Mouse (Mus musculus) neural tube, embryonic 11.5 days (tissue): Measurements from ENCODE around the gene Bmp7. TPM values are rescaled to one million over a fixed set of nuclear protein-coding genes. Genes with fewer than 3 reads are reported as not detected.

Source experiments
- ATAC-seq: fragments of 200-750 bp; cut with Nextera tagmentation; 2 replicates; pipeline ENCODE4 v1.8.0; 2017; ENCODE audit warnings: moderate number of reproducible peaks, mild to moderate bottlenecking, moderate TSS enrichment, moderate library complexity; ENCODE audit not compliant: insufficient read depth, low FRiP score, low TSS enrichment
- DNase-seq: peaks from one replicate; pipeline ENCODE4 v3.0.0-alpha.2; 2015; ENCODE audit warnings: low spot score
- H3K27ac ChIP-seq: fragments of 300-500 bp; sonication (generic); 2 replicates; pipeline ENCODE4 v1.5.1; 2014; ENCODE audit warnings: low read depth, mild to moderate bottlenecking, low read length
- H3K27me3 ChIP-seq: fragments of 300-500 bp; sonication (generic); 2 replicates; pipeline ENCODE4 v1.6.1; 2014; ENCODE audit warnings: mild to moderate bottlenecking, low read length, mixed read lengths; ENCODE audit not compliant: control insufficient read depth, insufficient read depth
- H3K36me3 ChIP-seq: fragments of 300-500 bp; sonication (generic); 2 replicates; pipeline ENCODE4 v1.6.1; 2014; ENCODE audit warnings: mild to moderate bottlenecking, low read length, moderate library complexity, mixed read lengths; ENCODE audit not compliant: control insufficient read depth, insufficient read depth
- H3K4me1 ChIP-seq: fragments of 300-500 bp; sonication (generic); 2 replicates; pipeline ENCODE4 v1.6.1; 2014; ENCODE audit warnings: low read length, mixed read lengths; ENCODE audit not compliant: control insufficient read depth, insufficient read depth
- H3K4me2 ChIP-seq: fragments of 300-500 bp; sonication (generic); 2 replicates; pipeline ENCODE4 v1.6.1; 2014; ENCODE audit warnings: low read depth, mild to moderate bottlenecking, moderate library complexity
- H3K4me3 ChIP-seq: fragments of 300-500 bp; sonication (generic); 2 replicates; pipeline ENCODE4 v1.5.1; 2014; ENCODE audit warnings: low read depth, low read length
- H3K9ac ChIP-seq: fragments of 300-500 bp; sonication (generic); 2 replicates; pipeline ENCODE4 v1.6.1; 2014; ENCODE audit warnings: mild to moderate bottlenecking, low read length
- H3K9me3 ChIP-seq: fragments of 300-500 bp; sonication (generic); 2 replicates; pipeline ENCODE4 v1.6.1; 2016; ENCODE audit warnings: low read length; ENCODE audit not compliant: control insufficient read depth
- WGBS: fragments of 180-500 bp; shearing (Covaris S2); extraction: QIAGEN DNeasy Blood & Tissue Kit; methylation state at CpG from one replicate; pipeline ENCODE4 v1.1.7; 2014; 5-methylcytosine and 5-hydroxymethylcytosine counted together
- polyA plus RNA-seq: library from polyadenylated mRNA; unstranded; fragments of >200 nt; fragmentation: Nextera tagmentation; extraction: Ambion mirVana; gene quantifications from 2 replicates; pipeline ENCODE4 v1.2.1, GENCODE M21; 2014

Bmp7 gene
- polyA plus RNA-seq, 1 experiment from 2014 or later = 17.0 TPM

DNA sequence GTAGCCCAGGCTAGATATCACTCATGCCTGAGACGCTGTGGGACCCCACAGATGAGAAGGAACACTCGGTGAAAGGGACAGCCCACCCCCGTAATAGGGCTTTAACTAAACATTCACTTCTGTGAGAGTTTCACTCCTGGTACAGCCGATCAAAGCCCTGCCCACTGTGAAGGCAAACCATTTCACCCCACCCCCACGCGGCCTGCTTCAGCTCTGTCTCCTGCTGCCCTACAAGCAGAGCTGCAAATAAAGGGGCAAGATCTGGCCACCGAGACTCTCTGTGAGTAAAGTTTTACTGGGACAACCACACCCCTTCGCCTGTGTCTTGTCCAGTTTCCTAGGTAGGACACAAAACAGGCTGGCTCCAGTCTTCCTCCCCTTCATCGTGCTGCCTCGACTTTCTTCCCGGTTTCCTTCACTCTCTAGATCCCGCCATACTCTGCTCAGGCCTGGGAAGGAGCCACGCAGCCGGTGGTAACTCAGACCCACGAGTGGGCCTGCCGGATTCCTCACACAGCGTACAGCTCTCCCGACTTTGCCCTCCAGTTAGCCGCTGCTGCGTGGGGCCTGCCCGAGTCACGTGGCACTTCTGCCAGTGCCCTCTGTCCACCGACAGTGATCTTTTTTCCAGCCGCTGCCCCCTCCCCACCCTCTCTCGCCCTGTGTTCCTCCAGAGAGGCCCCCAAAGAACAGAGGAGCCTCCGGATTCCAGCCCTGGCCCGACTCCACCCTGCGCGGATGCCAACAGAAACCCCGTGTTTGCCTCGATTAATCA, 94.4 kb downstream of the Bmp7 start:
- no peaks in the 10 kb centered on the region for H3K9me3 ChIP-seq
- DNase-seq (no peak), ATAC-seq (no peak)
- H3K9ac ChIP-seq = no peak overlapping the region
- no peaks in the 10 kb centered on the region for H3K36me3 ChIP-seq
- H3K27ac ChIP-seq = no peak overlapping the region
- H3K4me2 ChIP-seq = no peak overlapping the region
- 58% methylated on average over 31 of the region's 31 CpGs for WGBS
- no peaks in the 10 kb centered on the region for H3K4me1 ChIP-seq
- H3K4me3 ChIP-seq = no peak overlapping the region
- no peaks in the 10 kb centered on the region for H3K27me3 ChIP-seq

DNA sequence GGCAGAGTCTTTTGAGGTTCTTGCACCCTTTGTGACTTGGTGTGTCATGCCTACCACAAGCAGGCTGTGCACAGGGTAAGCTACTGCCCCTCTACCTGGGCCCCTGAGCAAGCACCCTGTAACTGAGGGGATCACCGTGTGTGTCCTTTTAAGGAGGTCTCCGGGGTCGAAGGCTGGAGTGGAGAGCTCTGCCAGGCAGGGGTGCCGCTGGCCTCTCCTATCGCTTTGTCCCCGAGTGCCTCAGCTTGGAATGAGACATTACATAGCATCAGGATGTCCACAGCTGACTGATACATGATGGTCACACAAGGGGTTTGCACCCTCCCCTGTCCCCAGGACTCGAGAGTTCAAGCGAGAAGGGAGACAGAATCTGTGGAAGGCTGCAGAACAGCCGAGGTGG, 96.2 kb downstream of the Bmp7 start:
- no peaks in the 10 kb centered on the region for H3K27me3 ChIP-seq
- no peaks in the 10 kb centered on the region for H3K9me3 ChIP-seq
- peaks cover 7% of the 10 kb centered on the region for H3K4me1 ChIP-seq
- WGBS = 84% methylated on average over 9 of the region's 9 CpGs
- DNase-seq (no peak), ATAC-seq (no peak)
- no peak overlapping the region for H3K4me2 ChIP-seq
- no peak overlapping the region for H3K27ac ChIP-seq
- H3K36me3 ChIP-seq = no peaks in the 10 kb centered on the region
- no peak overlapping the region for H3K9ac ChIP-seq
- H3K4me3 ChIP-seq = no peak overlapping the region

DNA sequence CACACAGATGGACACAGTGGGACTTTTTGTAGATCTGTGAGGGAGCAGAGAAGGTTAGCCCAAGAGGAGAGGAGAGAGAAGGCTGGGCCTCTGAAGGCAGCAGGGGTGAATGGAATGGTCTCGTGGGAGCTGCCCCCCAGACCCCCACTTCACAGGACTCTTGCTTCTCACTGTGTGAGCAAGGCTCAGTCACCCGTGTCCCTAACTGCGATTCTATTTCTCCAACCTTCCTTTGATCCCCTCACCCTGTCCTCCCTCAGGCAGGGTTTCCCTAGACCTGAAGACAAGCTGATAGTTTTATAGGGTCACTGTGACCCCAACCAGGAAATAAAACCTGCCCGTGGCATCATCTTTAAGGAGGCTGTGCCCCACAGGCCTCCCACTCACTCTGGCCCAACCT, 97.8 kb downstream of the Bmp7 start:
- no peak overlapping the region for H3K9ac ChIP-seq
- DNase-seq (no peak), ATAC-seq (no peak)
- H3K36me3 ChIP-seq = no peaks in the 10 kb centered on the region
- WGBS = 71% methylated on average over 4 of the region's 4 CpGs
- H3K4me1 ChIP-seq = peaks cover 7% of the 10 kb centered on the region
- H3K27ac ChIP-seq = no peak overlapping the region
- no peak overlapping the region for H3K4me3 ChIP-seq
- no peaks in the 10 kb centered on the region for H3K9me3 ChIP-seq
- H3K4me2 ChIP-seq = no peak overlapping the region
- no peaks in the 10 kb centered on the region for H3K27me3 ChIP-seq

DNA sequence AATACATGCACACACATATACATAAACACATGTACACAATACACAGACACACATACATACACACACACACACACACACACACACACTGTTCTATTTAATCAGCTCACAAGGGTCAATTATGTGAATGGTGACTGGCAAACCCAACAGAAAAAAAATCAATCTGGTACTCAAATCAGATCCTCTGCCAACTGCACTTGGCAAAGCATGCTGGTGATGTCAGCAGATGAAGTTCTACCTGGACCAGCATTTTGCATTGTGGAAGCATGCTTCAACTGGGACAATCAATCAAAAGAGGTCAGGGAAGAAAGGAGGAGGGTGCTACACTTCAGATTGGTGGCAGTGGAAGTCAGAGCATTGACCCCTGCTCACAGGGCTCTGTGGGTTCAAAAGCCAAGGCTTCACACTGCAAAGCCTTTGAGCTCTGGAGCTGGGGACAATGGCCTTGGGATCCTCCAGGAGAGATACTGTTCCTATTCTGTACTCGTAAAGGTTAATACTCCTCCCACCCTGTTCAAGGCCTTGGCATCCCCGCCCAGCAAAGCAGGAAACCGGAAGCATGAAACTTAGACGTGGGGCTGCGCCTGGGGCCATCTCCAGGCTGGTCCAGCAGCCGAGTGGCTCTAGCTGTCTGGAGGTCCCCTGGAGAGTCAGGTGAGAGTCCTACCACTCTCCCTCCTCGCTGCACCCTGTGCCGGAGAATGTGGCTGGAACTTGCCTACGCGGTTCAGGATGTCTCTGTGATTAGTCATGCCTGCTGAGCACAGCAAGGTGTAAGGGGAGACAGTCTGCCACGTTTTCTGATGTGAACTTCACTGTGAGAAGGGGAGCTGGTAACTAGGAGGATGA, 99.0 kb downstream of the Bmp7 start:
- no peak for ATAC-seq
- Histone ChIP-seq H3K27me3 (no peaks in the 10 kb centered on the region), H3K4me3 (no peak overlapping the region), H3K9me3 (no peaks in the 10 kb centered on the region), H3K9ac (no peak overlapping the region), H3K27ac (no peak overlapping the region), H3K4me2 (no peak overlapping the region), H3K4me1 (peaks cover 7% of the 10 kb centered on the region), H3K36me3 (no peaks in the 10 kb centered on the region)
- DNase-seq = no peak
- WGBS = 63% methylated on average over 11 of the region's 11 CpGs

DNA sequence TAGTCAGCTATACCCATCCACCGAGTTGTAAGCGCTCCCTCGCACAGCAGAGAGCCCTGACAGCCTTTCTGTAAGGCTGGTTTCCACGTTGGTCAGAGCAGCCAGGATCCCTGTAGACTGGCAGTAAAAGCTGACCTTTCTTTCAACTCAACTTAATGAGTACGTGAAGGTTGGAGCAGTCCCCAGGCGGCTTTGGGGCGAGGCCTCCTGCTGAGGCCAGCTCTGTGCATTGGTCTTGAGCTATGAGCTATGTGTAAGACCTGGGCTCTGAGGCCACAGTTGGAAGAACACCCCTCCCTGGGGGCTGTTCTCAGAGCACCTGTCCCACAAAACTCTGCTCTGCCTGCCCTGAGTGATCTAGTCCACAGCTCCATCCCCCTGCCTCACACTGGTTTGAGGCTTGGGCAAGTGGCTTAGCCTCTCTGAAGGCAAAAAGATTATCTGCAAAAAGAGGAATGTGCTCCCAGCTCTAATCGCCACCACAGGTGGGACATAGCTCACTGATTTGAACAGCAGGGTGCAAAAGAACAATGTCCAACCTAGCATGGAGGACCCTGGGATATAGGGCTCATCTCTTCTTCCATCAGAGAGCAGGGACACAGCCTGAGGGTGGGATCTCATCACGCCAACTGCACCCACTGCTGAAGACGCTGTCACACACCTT, 100.7 kb downstream of the Bmp7 start:
- H3K27me3 ChIP-seq = no peaks in the 10 kb centered on the region
- 27% methylated on average over 10 of the region's 10 CpGs for WGBS
- H3K9me3 ChIP-seq = no peaks in the 10 kb centered on the region
- H3K4me3 ChIP-seq = no peak overlapping the region
- no peak for DNase-seq
- peaks cover 7% of the 10 kb centered on the region for H3K4me1 ChIP-seq
- H3K9ac ChIP-seq = no peak overlapping the region
- no peak overlapping the region for H3K4me2 ChIP-seq
- no peaks in the 10 kb centered on the region for H3K36me3 ChIP-seq
- ATAC-seq = peak; percentile 23; the same call in 1 of the 2 replicates
- H3K27ac ChIP-seq = no peak overlapping the region

DNA sequence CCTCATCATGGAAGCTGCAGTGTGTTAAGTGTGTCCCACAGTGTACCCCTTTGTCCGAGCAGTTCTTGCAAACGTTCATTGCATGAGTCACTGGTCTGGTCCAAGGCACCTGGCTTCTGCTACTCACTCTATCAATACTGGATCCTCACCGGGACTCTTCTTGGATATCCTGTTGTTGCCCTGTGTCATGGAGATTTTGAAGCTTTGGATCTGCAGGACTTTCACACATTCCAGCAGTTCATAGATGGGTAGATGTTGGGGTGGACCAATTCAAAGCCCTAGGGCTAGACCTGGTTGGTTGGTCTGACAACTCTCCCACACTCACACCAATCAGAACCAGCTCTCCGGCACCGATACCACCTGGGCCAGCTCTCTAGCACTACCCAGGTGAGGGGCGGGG, 103.6 kb downstream of the Bmp7 start:
- peaks cover 7% of the 10 kb centered on the region for H3K4me1 ChIP-seq
- no peaks in the 10 kb centered on the region for H3K27me3 ChIP-seq
- no peak for ATAC-seq
- no peak overlapping the region for H3K9ac ChIP-seq
- H3K9me3 ChIP-seq = no peaks in the 10 kb centered on the region
- no peak for DNase-seq
- H3K36me3 ChIP-seq = no peaks in the 10 kb centered on the region
- no peak overlapping the region for H3K4me2 ChIP-seq
- WGBS = 88% methylated on average over 6 of the region's 6 CpGs
- no peak overlapping the region for H3K27ac ChIP-seq
- no peak overlapping the region for H3K4me3 ChIP-seq

DNA sequence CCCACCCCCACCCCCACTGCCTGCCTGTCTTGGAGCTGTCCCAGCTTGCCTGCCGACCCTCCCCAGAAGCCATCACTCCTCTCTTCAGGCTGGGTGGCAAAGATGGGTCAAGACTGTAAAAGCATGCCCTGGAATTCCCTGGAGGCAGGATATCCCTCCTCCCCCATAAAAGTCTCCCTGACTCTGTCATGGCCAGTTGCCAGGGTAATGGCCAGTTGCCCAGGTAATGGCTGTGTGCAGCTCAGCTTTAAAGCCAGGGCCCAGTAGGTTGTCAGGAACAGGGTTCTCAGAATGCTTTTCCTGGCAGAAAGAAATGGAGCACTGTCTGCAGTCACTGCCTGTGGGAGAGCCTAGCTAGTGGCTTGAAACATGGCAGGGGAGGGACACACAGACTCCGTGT, 106.9 kb downstream of the Bmp7 start:
- Histone ChIP-seq H3K4me3 (no peak overlapping the region), H3K4me2 (no peak overlapping the region), H3K36me3 (no peaks in the 10 kb centered on the region), H3K9me3 (no peaks in the 10 kb centered on the region), H3K4me1 (no peaks in the 10 kb centered on the region), H3K27ac (no peak overlapping the region), H3K27me3 (no peaks in the 10 kb centered on the region), H3K9ac (no peak overlapping the region)
- 21% methylated on average over 2 of the region's 2 CpGs for WGBS
- no peak for DNase-seq
- ATAC-seq = no peak

DNA sequence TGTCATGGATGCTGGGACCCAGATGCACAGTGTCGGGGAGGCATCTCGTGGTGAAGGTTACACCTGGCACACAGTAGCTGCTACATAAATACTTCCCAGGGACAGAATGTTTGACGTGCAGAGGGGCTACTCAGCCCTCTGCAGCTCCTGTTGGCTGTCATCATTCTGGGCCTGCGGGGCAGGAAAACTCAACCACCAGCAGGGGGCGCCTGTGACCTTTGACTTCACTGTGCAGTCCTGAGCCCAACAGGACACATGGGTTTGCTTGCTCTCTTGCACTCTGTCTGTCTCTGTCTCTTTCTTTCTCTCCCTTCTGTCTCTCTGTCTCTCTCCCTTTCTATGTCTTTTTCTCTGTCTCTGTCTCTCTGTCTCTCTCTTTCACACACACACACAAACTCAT, 108.4 kb downstream of the Bmp7 start:
- H3K9ac ChIP-seq = no peak overlapping the region
- no peaks in the 10 kb centered on the region for H3K27me3 ChIP-seq
- H3K4me3 ChIP-seq = no peak overlapping the region
- peak; percentile 84 for DNase-seq
- no peak overlapping the region for H3K27ac ChIP-seq
- no peak overlapping the region for H3K4me2 ChIP-seq
- H3K36me3 ChIP-seq = no peaks in the 10 kb centered on the region
- peak; percentile 63; the same call in 1 of the 2 replicates for ATAC-seq
- no peaks in the 10 kb centered on the region for H3K4me1 ChIP-seq
- no peaks in the 10 kb centered on the region for H3K9me3 ChIP-seq
- WGBS = 25% methylated on average over 5 of the region's 5 CpGs
